Mouse (Mus musculus) spleen, adult 2 months (tissue): Measurements from ENCODE around the gene Hspd1. TPM values are rescaled to one million over a fixed set of nuclear protein-coding genes. Genes with fewer than 3 reads are reported as not detected.

Experiments used
- DNase-seq, 2 experiments: peaks; one replicate each; pipeline versions ENCODE4 v3.0.0 to v3.0.0-alpha.2; 2012 to 2021; ENCODE audit warnings: low spot score in 2 of 2, low read depth in 1 of 2
- H3K27ac ChIP-seq: fragments of 200-500 bp; 2 replicates; pipeline ENCODE4 v1.5.1; 2012; ENCODE audit warnings: low read length, inconsistent platforms; ENCODE audit not compliant: insufficient read depth
- H3K27me3 ChIP-seq: fragments of 200-500 bp; 2 replicates; pipeline ENCODE4 v1.6.1; 2012; ENCODE audit warnings: mild to moderate bottlenecking, moderate library complexity, low read length, inconsistent platforms; ENCODE audit not compliant: control insufficient read depth, insufficient read depth
- H3K36me3 ChIP-seq: fragments of 200-500 bp; 2 replicates; pipeline ENCODE4 v1.6.1; 2012; ENCODE audit warnings: mild to moderate bottlenecking, low read length, inconsistent platforms; ENCODE audit not compliant: control insufficient read depth, insufficient read depth
- H3K4me1 ChIP-seq: fragments of 200-500 bp; 2 replicates; pipeline ENCODE4 v1.6.1; 2011; ENCODE audit warnings: inconsistent platforms; ENCODE audit not compliant: control insufficient read depth, insufficient read depth, insufficient read length
- H3K4me3 ChIP-seq: fragments of 200-500 bp; 2 replicates; pipeline ENCODE4 v1.5.1; 2011; ENCODE audit warnings: mild to moderate bottlenecking, inconsistent platforms; ENCODE audit not compliant: insufficient read depth, insufficient read length; ENCODE audit errors: extremely low read depth
- CTCF ChIP-seq: fragments of 200-500 bp; IDR thresholded peaks from 2 replicates; pipeline ENCODE4 v1.5.1; 2011; ENCODE audit warnings: mild to moderate bottlenecking, inconsistent platforms; ENCODE audit not compliant: insufficient read depth, insufficient read length, insufficient replicate concordance; ENCODE audit errors: extremely low read depth
- POLR2A ChIP-seq: fragments of 200-500 bp; IDR thresholded peaks from 2 replicates; pipeline ENCODE4 v1.6.1; 2011; ENCODE audit warnings: low read depth, low read length, inconsistent platforms
- WGBS: fragments of 180-500 bp; shearing (Covaris S2); methylation state at CpG from one replicate; pipeline ENCODE4 v1.1.7; 2018; 5-methylcytosine and 5-hydroxymethylcytosine counted together
- polyA plus RNA-seq: library from polyadenylated mRNA; depleted of rRNA; stranded (reverse); fragments of >200 nt; gene quantifications from 2 replicates; pipeline ENCODE4 v1.2.3, GENCODE M21; 2012

Gene Hspd1
- polyA plus RNA-seq, 1 experiment = 9.2 TPM

DNA sequence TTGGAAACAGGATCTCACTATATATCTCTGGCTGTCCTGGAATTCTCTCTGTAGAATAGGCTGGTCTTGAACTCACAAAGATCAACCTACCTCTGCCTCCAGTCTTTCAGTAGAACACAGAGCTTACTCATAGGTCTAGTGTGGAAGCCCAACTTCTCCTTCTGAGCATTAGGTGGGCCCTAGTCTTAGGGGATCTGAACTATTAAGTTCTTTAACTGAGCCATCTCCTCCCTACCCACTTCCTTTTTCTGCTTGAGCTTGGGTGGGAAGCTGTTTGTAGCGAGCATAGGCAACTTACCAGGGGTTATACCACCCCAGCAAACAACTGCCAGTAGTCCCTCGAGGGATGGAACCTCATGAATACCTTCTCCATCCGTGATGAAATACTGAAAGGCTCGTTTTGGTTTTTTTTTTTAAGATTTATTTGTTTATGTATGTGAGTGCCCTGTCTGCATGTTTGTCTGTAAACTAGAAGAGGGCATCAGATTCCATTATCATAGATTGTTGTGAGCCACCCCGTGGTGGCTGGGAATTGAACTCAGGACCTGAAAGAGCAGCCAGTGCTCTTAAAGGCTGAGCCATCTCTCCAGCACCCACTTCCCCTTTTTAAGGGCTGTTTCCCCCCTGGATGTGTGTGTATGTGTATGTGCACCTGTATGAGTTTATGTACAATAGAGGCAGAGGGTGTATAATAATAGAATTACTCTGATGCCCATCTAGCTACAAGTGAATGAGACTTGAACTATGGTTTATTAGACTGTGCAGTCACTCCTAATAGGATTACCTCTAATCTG, 32.5 kb downstream of the Hspd1 start:
- TF ChIP-seq CTCF (no peak), POLR2A (no peak)
- peaks cover 1% of the 10 kb centered on the region; the same call in 1 of the 2 replicates for H3K27me3 ChIP-seq
- H3K4me3 ChIP-seq = no peak overlapping the region
- H3K4me1 ChIP-seq = peaks cover 4% of the 10 kb centered on the region; the same call in 1 of the 2 replicates
- WGBS = 44% methylated on average over 5 of the region's 5 CpGs
- H3K36me3 ChIP-seq = peaks cover 2% of the 10 kb centered on the region; the same call in 1 of the 2 replicates
- DNase-seq = peak in 1 of 2 experiments; percentile 23
- no peak overlapping the region for H3K27ac ChIP-seq

DNA sequence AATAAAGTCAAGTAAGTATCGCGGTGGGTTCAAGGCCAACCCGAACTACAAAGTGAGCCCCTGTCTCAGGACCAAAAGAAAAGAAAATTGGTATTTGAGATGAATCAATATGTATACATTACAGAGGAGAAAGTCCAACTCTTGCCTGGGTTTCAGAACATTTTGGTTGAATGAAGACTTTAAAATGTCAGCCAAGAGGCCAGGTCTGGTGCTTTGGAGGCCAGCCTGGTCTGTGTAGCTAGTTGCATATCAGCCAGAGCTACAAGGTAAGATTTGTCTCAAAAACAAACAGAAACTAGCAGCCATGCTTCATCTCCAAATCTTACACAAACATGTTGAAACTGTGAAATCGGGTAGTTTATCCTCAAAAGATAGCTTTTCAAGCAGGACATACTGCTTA, 34.4 kb downstream of the Hspd1 start:
- Histone ChIP-seq H3K4me1 (peaks cover 4% of the 10 kb centered on the region; the same call in 1 of the 2 replicates), H3K27me3 (peaks cover 1% of the 10 kb centered on the region; the same call in 1 of the 2 replicates), H3K27ac (no peak overlapping the region), H3K4me3 (peak overlapping the region; percentile 19; the same call in 1 of the 2 replicates), H3K36me3 (0 out of 2 replicates have a peak, but pooled peaks cover 2% of the 10 kb centered on the region)
- no peak for DNase-seq
- TF ChIP-seq CTCF (no peak), POLR2A (no peak)
- WGBS = 85% methylated on average over 4 of the region's 4 CpGs

DNA sequence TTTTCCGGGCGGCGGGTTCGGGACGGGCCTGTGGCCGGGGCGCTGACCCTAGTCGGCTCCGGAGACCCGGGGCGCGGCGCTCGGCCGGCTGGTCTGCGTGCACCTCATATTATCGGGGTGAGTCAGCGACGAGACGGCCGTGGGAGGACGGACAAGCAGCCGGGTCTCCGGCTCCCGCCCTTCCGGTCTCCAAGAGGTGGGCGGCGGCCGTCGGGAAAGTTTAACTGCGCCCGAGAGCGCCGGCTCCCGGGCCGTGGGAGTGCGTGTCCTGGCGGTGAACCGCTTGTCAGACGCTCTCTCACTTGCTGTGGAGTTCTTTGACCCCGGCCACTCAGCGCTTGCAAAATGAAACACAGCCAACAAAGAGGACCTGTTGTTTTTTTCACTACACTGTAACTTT, 35.0 kb downstream of the Hspd1 start:
- TF ChIP-seq POLR2A (no peak), CTCF (no peak)
- H3K27ac ChIP-seq = peak overlapping the region; percentile 82
- peak overlapping the region; percentile 83 for H3K4me3 ChIP-seq
- peaks cover 1% of the 10 kb centered on the region; the same call in 1 of the 2 replicates for H3K27me3 ChIP-seq
- under 1% methylated on average over 42 of the region's 42 CpGs for WGBS
- DNase-seq = peak in 1 of 2 experiments; percentile 15
- 0 out of 2 replicates have a peak, but pooled peaks cover 2% of the 10 kb centered on the region for H3K36me3 ChIP-seq
- peaks cover 4% of the 10 kb centered on the region; the same call in 1 of the 2 replicates for H3K4me1 ChIP-seq

DNA sequence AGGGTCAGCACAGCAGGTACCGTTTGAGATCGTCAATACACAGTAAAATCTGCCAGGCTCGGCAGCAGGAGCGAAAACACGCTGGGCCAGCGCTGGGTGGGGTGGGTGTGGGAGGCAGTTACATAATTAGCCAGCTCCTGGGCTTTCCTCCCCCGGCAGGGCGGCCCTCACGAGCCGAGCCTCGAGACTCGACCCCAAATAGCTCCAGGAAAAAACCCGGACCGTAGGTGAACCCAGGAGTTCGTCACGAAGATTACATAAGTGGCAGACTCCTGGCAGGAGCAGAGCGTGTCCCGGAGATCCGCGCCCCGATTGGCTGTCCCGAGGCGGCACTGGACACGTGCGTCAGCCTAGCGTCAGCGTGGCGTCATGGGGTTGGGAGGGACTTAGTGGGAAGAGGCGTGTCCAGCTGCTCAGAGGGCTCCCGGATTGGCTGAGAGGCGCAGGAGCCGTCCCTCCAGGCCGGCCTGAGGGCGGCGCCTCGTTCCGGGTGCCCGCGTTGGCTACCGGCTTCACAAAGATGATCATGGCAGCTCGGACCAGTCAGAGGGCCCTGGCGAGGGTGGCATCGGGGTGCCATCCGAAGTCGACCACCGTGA, 35.6 kb downstream of the Hspd1 start, which contains the start of gene Coq10b:
Gene Coq10b (plus strand): TSS at position 416 of the 599 bp plus-strand sequence.
- WGBS = under 1% methylated on average over 46 of the region's 46 CpGs
- peaks cover 4% of the 10 kb centered on the region; the same call in 1 of the 2 replicates for H3K4me1 ChIP-seq
- peak; percentile 97 to 98 for DNase-seq
- peak within 1 kb of the TSS; percentile 88 for H3K27ac ChIP-seq
- 0 out of 2 replicates have a peak, but pooled peaks cover 2% of the 10 kb centered on the region for H3K36me3 ChIP-seq
- H3K4me3 ChIP-seq = peak within 1 kb of the TSS; percentile 83
- H3K27me3 ChIP-seq = peaks cover 1% of the 10 kb centered on the region; the same call in 1 of the 2 replicates
- no peak for TF ChIP-seq CTCF
- peak; percentile 47 for TF ChIP-seq POLR2A

DNA sequence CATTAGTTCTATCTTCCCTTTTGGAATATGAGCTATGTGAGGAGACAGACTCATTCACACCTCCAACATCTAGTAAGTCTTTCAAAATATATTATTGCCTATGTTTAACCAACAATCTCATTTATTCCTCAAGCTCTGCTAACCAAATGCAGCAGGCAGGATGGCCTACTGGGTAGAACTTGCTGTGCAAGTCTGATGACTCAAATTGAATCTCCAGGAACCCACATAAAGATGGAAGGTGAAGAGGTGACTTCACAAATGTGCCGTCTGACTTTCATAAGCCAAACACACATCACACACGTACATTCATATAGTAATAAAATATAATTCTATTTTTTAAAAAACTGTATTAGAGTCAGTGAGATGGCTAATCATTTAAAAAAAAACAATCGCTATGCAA, 36.4 kb downstream of the Hspd1 start:
- WGBS = 85% methylated on average over 3 of the region's 3 CpGs
- Histone ChIP-seq H3K27me3 (peaks cover 1% of the 10 kb centered on the region; the same call in 1 of the 2 replicates), H3K4me1 (peaks cover 4% of the 10 kb centered on the region; the same call in 1 of the 2 replicates), H3K36me3 (0 out of 2 replicates have a peak, but pooled peaks cover under 1% of the 10 kb centered on the region), H3K4me3 (no peak overlapping the region), H3K27ac (no peak overlapping the region)
- TF ChIP-seq POLR2A (no peak), CTCF (no peak)
- DNase-seq = no peak

DNA sequence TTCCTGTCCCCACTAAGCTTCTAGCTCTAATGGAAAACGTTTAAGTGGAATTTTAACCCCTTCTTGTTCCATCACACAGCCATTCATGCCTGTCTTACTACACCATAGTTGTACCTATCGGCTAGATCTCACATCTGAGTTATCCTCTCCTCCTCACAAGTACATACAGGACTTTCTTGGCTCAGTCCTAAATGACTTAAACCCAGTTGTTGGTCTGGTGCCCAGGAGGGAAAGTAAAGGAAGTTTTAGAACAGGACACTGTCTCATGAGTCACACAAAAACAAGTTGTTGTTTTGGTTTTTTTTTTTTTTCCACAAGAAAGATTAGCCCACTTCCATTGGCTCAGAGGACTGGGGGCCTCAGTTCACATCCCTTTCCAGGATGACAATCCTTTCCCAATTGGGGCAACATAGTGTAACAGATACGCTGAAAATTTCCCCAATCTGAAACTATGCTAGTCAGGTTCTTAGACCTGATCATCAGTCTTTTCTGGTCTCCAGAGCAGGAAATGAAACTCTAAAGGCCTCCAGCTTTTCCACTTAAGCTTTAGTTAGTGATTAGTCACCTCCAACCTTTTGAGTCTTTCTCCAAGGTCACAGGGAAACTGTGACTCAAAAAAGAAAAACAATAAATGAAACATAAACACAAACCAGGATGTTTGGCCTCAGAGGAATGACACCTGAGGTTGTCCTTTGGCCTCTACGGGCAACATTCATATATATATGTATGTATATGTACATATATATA, 39.0 kb downstream of the Hspd1 start:
- Histone ChIP-seq H3K27ac (no peak overlapping the region), H3K4me1 (no peaks in the 10 kb centered on the region; the same call in 1 of the 2 replicates), H3K36me3 (no peaks in the 10 kb centered on the region), H3K4me3 (no peak overlapping the region), H3K27me3 (peaks cover 1% of the 10 kb centered on the region; the same call in 1 of the 2 replicates)
- 62% methylated on average over 4 of the region's 4 CpGs for WGBS
- DNase-seq = no peak
- no peak for TF ChIP-seq CTCF
- no peak for TF ChIP-seq POLR2A
